In the genomic region with DNA sequence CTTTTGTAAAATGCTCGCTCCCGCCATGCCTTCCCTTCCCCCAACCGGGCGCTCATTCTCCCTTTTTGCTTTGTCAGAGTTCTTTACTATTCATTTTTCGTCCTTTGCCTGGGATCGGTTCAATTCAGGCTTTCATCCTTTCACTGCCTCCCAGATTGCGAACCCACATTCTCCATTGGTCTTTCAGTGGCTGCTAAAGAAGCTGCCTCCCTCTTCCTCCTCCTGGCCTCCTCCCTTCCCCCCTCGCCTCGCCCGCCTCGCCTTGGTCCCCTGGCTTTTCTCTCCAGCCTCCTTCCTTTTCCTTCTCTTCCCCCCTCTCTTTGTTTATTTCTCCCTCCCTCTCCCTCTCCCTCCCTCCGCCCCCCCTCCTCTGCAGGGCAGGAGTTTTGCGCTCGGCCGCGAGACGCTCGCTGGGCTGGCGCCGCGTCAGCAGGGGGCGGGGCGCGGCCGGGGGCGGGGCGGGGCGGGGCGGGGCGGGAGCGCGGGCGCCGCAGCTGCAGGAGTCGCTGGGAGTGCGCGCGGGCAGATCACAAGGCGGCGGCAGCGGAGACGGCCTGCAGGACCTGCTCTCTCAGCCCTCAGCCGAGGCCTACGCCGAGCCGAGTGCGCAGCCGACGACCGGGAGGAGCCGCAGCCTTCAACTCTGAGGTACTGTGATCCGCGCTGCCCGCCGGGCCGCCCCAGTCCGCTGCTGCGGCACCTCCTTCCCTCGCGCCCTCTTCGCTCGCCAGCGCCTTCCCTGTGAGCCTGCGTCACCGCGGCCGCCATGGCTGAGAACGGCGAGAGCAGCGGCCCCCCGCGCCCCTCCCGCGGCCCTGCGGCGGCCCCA, we compare ENCODE assay signal across 8 mouse cellular contexts. TPM values are rescaled to one million over a fixed set of nuclear protein-coding genes. Genes with fewer than 3 reads are reported as not detected.
DNase-seq lines count a peak whose midpoint lies in the region; ATAC-seq lines count a peak whose summit lies in the region.

Ubqln2 (plus strand) TSS at position 540 of the 829 bp plus-strand sequence.

- no peaks in the 10 kb centered on the region for H3K27me3 ChIP-seq in intestine, embryonic 14.5 days (replicated peaks; ENCODE audit: control insufficient read depth, insufficient read depth, low read length)

- DNase-seq in adrenal gland, adult 18-20 months (ENCODE audit: low spot score in 2 of 2): peak; percentile 72 to 76
- peak; percentile 86 for DNase-seq in embryo, embryonic 11 days
- peak; percentile 73 for DNase-seq in gastrocnemius, postnatal 25 days
- peak; percentile 90 for DNase-seq in intestine, embryonic 14.5 days (ENCODE audit: low spot score)
- peak; percentile 63 to 87 for DNase-seq in left cerebral cortex, postnatal 10 days (ENCODE audit: extremely low spot score in 1 of 2, low spot score in 2 of 2)
- peak; percentile 85 to 86 for DNase-seq in right cerebral cortex, postnatal 10 days (ENCODE audit: low spot score in 2 of 2)
- DNase-seq in urinary bladder, postnatal 14 days (ENCODE audit: low spot score): peak; percentile 75

- peak; percentile 92 for ATAC-seq in intestine, embryonic 14.5 days (replicated peaks; ENCODE audit: low FRiP score, low TSS enrichment, low read depth)
- ATAC-seq in megakaryocyte progenitor cell, adult 5-6 weeks (replicated peaks; ENCODE audit: poor library complexity): peak; percentile 92

- H3K36me3 ChIP-seq in intestine, embryonic 14.5 days (ENCODE audit: control insufficient read depth, insufficient read depth, low read length): no peaks in the 10 kb centered on the region

- WGBS in intestine, embryonic 14.5 days: 8% methylated on average over 39 of the region's 76 CpGs

- peak within 1 kb of the TSS; percentile 90 for H3K27ac ChIP-seq in intestine, embryonic 14.5 days (ENCODE audit: low read depth)

- intact Hi-C loops in left cerebral cortex, postnatal 10 days (cut with DNase I): no loop called here

- peak within 1 kb of the TSS; percentile 66 for H3K9ac ChIP-seq in intestine, embryonic 14.5 days (ENCODE audit: low read length)

- peak within 1 kb of the TSS; percentile 71 for H3K4me2 ChIP-seq in intestine, embryonic 14.5 days (ENCODE audit: low read length)

- H3K4me3 ChIP-seq in intestine, embryonic 14.5 days (ENCODE audit: low read depth, low read length): peak within 1 kb of the TSS; percentile 50

- no peaks in the 10 kb centered on the region for H3K9me3 ChIP-seq in intestine, embryonic 14.5 days (ENCODE audit: control insufficient read depth, low read length)

- no peaks in the 10 kb centered on the region; the same call in 1 of the 2 replicates for H3K4me1 ChIP-seq in intestine, embryonic 14.5 days (replicated peaks; ENCODE audit: control insufficient read depth, insufficient read depth, low read length)

RNA-seq across cellular contexts. Expression of gene Ubqln2, which starts in this region (rescaled TPM):
- total RNA-seq in adrenal gland, adult 18-20 months (2021): 10 to 100 TPM; 42.6 to 73.5 TPM
- total RNA-seq in gastrocnemius, postnatal 25 days (2021): 10 to 100 TPM; 14.1 to 14.7 TPM
- polyA plus RNA-seq in intestine, embryonic 14.5 days (2014; fragmentation: Nextera tagmentation; extraction: Ambion mirVana): 27.5 and 30.8 TPM in 2 replicates
- 100 to 1,000 TPM; 252 to 255 TPM for total RNA-seq in left cerebral cortex, postnatal 10 days (2021)
- total RNA-seq in megakaryocyte progenitor cell, adult 5-6 weeks (2015): 46.2 and 48.8 TPM in 2 replicates
- 4.2 and 6.4 TPM in 2 replicates for total RNA-seq in megakaryocyte progenitor cell, adult 5-6 weeks (2017)

Comparison
In these comparisons a context has a peak if more than half of its experiments do, and no peak if none do; other contexts are left out.
1. Peak in every context shown above with its lines: DNase-seq, ATAC-seq, H3K4me3 ChIP-seq and H3K27ac ChIP-seq.